Mouse (Mus musculus) cerebellum, postnatal 36 days (tissue): ENCODE results near the gene Slc25a19.

Experiments
- DNase-seq, 2 experiments: peaks; one replicate each; pipeline ENCODE4 v3.0.0; 2021 to 2022; ENCODE audit warnings: mixed read lengths in 2 of 2

The Slc25a19 gene

GRCm38 (mm10) chr11:115616893-115617292 lies 11.2 kb downstream of the Slc25a19 start:
- DNase-seq: no peak

DNA sequence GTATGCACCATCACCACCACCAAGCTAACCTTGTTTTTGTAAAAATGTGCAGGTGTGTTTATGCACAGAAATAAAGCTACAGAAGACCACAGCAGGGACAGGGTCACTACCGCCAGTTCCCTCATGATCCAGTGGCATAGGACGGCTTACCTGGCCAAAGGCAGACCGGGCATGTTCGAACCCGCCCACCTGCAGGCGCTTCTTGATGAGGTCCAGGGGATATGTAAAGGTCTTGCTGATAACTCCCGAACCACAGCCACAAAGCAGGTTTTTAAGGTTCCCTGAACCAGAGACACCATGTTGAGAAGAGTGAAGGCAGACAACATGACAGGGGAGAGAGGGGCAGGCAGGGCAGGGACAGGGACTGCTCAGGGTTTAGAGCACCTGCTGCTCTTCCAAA lies 11.7 kb downstream of the Slc25a19 start:
- no peak for DNase-seq

DNA sequence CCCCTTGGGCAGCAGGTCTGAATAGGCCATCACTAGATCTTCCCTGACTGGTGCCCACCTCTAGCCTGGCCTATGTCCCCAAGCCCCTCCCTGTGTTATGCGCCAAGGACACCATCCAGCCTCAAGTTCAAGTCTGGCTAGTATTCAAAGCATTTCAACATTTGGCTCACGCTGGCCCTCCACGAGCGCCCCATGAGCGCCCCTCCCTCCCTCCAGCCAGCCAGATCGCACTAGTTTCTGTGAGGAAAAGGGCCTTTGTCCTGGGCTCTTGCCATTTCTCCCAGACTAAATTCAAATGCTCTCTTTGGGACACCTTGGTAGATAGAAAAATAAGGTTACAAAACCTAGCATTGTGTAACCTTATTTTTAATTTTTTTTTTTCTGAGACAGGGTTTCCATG lies 12.2 kb downstream of the Slc25a19 start:
- no peak for DNase-seq

GRCm38 (mm10) chr11:115615108-115615825 lies 12.8 kb downstream of the Slc25a19 start:
- DNase-seq: no peak

- no peak for DNase-seq
These were observed 13.6 kb downstream of the Slc25a19 start for GRCm38 (mm10) chr11:115614346-115615107.

GRCm38 (mm10) chr11:115613138-115613945 lies 14.8 kb downstream of the Slc25a19 start:
- no peak for DNase-seq

GRCm38 (mm10) chr11:115612410-115613137 lies 15.5 kb downstream of the Slc25a19 start, which contains the start of gene Mif4gd:
Gene Mif4gd, minus strand, starts transcription at chr11:115612969.
- DNase-seq: peak; percentile 88 to 89

GRCm38 (mm10) chr11:115612059-115612409 lies 16.1 kb downstream of the Slc25a19 start:
- peak; percentile 74 to 77 for DNase-seq

DNA sequence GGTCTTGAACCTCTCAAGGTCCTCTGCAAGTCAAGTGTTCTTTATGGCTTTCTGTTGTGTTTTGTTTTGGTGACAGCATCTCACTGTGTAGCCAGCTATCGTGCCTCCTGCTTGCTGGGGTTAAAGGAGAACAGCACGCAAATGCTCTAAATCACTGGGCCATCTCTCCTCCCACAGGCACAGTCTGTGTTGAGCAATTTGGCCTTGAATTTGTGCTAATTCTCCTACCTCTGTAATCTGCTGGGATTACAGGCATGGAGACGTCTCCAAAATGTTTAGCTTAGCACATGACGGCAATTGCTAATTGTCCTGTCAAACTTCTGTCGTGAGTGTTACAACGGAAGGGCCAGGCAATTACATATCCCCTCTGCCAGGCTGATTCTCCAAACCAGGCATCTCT lies 16.9 kb downstream of the Slc25a19 start:
- no peak for DNase-seq

DNA sequence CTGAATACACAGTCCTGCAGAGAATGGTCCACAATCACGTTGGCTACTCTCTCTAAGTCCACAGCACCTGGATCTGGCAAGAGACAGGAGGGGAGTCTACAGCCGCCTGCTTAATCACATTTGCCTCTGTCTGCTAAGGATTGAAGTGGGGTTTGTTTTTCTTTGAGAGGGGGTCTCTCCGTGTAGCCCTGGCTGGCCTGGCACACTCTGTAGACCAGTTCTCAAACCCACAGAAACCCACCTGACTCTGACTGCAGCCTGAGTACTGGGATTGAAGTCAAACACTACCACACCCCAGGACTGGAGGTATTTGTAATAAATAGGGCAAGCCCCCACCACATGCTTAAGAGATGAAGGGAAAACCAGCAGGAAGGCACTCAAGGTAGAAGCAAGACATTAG lies 18.5 kb downstream of the Slc25a19 start:
- no peak for DNase-seq

- DNase-seq: no peak
These were observed 19.4 kb downstream of the Slc25a19 start for GRCm38 (mm10) chr11:115608421-115609399.

DNA sequence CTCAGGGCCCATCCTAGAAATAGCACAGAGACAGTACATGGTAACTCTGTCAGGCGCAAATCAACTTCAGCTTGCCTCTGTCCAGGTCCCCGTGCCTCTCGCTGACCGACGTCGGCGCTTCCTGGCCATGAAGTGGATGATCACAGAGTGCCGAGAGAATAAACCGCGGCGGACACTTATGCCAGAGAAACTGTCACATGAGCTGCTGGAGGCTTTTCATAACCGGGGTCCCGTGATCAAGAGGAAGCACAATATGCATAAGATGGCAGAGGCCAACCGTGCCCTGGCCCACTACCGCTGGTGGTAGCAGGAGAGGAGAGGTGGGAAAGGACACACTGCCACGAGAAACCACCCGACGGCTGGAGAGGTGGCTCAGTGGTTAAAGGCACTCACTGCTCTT lies 21.4 kb downstream of the Slc25a19 start:
- no peak for DNase-seq

- DNase-seq: no peak
These were observed 23.8 kb downstream of the Slc25a19 start for GRCm38 (mm10) chr11:115604304-115604696.

DNA sequence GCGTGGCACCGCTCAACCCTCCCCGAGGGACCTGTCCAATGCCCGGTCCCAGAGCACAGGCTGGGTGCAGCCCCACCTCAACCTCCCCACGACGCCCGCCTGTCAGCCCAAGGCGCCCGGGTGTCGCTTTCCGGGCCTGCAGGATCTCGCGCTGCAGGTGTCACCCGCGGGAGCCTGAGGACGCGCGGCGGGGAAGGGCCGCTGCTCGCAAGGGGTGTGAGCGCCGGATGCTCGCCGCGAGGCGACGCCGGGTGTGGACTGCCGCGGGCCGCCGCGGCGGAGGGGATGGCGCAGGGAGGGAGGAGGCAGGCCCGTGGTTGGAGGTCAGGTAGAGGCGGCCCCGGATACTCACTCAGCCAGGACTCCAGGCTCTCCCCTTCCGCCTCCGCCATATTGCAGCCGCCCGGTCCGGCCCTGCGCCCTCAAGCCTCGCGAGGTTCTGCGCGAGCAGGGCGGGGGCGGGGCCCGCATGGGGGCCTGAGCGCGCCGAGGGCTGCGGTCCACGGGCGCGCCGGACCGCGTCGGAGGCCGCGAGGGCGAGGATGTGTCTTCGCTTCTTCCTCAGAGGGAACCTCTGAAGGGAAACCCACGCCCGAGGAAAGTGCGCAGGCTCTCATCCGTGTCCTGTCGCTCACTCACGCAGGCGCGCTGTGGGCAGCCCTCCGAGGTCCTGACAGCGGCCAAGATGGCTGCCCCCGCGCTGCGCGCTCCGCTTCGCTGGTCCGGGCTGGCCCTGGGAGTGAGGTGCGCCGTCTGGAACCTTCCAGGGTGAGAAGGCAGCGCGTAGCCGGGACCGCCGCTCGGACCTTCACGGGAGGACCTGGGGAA lies 24.4 kb downstream of the Slc25a19 start, which contains the start of the genes Mrps7 and Gga3:
TSS of gene Mrps7 (plus strand) at position 450 of the 828 bp plus-strand sequence.
TSS of gene Gga3 (minus strand) at position 576 of the 828 bp plus-strand sequence.
- peak; percentile 85 to 92 for DNase-seq

- DNase-seq: no peak
These were observed 25.0 kb downstream of the Slc25a19 start for GRCm38 (mm10) chr11:115603128-115603475.

- no peak for DNase-seq
These were observed 26.9 kb downstream of the Slc25a19 start for GRCm38 (mm10) chr11:115601174-115601573.

DNA sequence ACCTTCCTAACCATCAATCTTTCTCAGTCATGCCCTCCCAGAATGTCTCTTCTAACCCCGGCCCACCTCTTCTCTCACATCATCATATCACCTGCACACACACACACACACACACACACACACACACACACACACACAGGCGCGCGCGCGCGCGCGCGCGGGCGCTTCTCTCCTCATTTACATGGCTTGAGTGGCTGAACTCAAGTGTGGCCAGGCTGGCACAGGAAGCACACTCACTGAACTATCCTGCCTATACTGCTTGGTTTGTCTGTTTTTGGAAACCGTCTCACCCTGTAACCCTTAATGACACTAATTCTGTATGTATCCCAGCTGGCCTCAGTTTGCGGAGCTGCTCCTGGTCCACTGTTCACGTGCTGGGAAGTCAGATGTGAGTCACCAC lies 27.4 kb downstream of the Slc25a19 start:
- DNase-seq: no peak

DNA sequence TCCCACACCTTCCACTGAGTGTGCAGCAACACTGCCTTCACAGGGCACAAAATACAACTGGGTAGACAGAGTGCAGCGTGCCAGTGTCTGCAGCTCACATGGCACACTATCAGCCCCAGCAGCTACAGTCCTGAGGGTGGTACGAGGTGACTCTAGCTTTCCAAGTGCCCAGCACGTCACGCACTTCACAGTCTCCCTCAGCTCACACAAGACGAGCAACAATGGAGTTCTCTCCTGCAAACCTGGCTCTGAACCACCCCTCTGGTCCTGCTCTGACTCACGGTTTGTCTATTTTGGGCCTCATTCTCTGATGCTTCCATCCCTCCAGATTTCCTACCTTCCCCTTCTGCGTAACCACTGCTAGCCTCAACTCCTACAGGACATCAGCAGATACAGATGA lies 28.4 kb downstream of the Slc25a19 start:
- DNase-seq: no peak

DNA sequence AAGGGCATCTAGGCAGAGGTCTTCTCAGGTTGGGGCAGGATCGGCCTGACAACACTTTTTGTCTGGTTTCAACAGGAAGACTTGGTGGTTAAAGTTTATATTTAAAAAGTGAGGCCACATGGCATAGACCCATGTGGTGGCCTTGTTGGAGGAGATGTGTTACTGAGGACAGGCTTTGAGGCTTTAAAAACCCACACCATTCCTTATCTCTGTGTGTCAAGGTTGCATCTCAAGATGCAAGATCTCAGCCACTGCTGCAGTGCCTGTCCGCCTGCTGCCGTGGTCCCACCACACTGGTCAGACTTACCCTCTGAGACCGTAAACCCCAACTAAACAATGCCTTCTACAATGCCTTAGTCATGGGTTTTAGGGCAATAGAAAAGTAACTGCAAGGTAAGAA lies 29.8 kb downstream of the Slc25a19 start:
- no peak for DNase-seq

GRCm38 (mm10) chr11:115595209-115595608 lies 32.9 kb downstream of the Slc25a19 start:
- no peak for DNase-seq
